Comparison of ENCODE assay signal across 18 mouse cellular contexts in the genomic region with DNA sequence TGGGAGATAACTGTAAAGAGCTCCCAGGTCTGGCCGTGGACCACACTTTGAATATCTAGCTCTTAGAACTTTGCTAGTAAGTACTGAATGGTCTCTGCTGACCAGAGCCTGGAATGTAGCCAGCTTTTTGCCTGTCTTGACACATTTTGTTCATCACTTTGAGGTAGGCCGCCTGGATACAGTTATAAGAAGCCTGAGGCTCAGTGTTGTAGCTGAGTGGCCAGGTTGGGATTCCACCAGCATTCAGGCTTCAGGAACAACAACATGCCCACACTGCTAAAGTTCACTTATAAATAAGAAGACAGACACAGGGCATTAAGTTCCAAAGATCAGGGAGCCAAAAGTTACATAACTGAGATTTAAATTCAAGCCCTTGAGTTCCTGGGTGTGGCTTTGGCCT.
"Had no signal": no experiment of that assay in that cellular context is flagged by ENCODE, and none has a peak within 500 bp of the region (broad histone marks: within the 10 kb centered on the region; RNA-seq: fewer than 3 reads in every experiment).

No protein-coding gene starts in this region.

- H3K4me3 ChIP-seq: layer of hippocampus, adult 2 months; limb, embryonic 12.5 days; liver, embryonic 13.5 days; lung, embryonic 15.5 days; megakaryocyte, embryonic 14.5 days; midbrain, embryonic 15.5 days; neural tube, embryonic 12.5 days had no signal

- H3K4me1 ChIP-seq: liver, embryonic 13.5 days; lung, embryonic 15.5 days; megakaryocyte, embryonic 14.5 days; midbrain, embryonic 15.5 days; neural tube, embryonic 12.5 days had no signal

- H3K27ac ChIP-seq: kidney, postnatal 0 days; layer of hippocampus, adult 2 months; limb, embryonic 12.5 days; liver, embryonic 13.5 days; lung, embryonic 15.5 days; macrophage; midbrain, embryonic 15.5 days; neural tube, embryonic 12.5 days had no signal

- H3K9me3 ChIP-seq: limb, embryonic 12.5 days; liver, embryonic 13.5 days; lung, embryonic 15.5 days; megakaryocyte, embryonic 14.5 days; midbrain, embryonic 15.5 days; neural tube, embryonic 12.5 days had no signal

- H3K4me2 ChIP-seq: limb, embryonic 12.5 days; liver, embryonic 13.5 days; lung, embryonic 15.5 days; midbrain, embryonic 11.5 days; midbrain, embryonic 15.5 days; neural tube, embryonic 12.5 days had no signal

- DNase-seq: liver; liver, embryonic 13.5 days; liver, postnatal 0 days; lung, postnatal 14 days; retina, postnatal 1 day; right cerebral cortex, postnatal 4 days; spleen, adult 18-20 months; thymus, adult 18-20 months; thymus, postnatal 14 days had no signal

- H3K27me3 ChIP-seq: limb, embryonic 12.5 days; liver, embryonic 13.5 days; lung, embryonic 15.5 days; megakaryocyte, embryonic 14.5 days; midbrain, embryonic 15.5 days; neural tube, embryonic 12.5 days had no signal

- ATAC-seq: liver, postnatal 0 days; midbrain, embryonic 15.5 days had no signal

- H3K9ac ChIP-seq: limb, embryonic 12.5 days; liver, embryonic 13.5 days; liver, postnatal 0 days; lung, embryonic 15.5 days; midbrain, embryonic 15.5 days; neural tube, embryonic 12.5 days had no signal
